Mouse (Mus musculus): ENCODE data around the gene Esrp2. TPM values are rescaled to one million over a fixed set of nuclear protein-coding genes. Genes with fewer than 3 reads are reported as not detected.

The Esrp2 gene
- 0.87 and 1.3 TPM in 2 replicates for polyA plus RNA-seq (2016; fragmentation: Nextera tagmentation; extraction: Ambion mirVana)

DNA sequence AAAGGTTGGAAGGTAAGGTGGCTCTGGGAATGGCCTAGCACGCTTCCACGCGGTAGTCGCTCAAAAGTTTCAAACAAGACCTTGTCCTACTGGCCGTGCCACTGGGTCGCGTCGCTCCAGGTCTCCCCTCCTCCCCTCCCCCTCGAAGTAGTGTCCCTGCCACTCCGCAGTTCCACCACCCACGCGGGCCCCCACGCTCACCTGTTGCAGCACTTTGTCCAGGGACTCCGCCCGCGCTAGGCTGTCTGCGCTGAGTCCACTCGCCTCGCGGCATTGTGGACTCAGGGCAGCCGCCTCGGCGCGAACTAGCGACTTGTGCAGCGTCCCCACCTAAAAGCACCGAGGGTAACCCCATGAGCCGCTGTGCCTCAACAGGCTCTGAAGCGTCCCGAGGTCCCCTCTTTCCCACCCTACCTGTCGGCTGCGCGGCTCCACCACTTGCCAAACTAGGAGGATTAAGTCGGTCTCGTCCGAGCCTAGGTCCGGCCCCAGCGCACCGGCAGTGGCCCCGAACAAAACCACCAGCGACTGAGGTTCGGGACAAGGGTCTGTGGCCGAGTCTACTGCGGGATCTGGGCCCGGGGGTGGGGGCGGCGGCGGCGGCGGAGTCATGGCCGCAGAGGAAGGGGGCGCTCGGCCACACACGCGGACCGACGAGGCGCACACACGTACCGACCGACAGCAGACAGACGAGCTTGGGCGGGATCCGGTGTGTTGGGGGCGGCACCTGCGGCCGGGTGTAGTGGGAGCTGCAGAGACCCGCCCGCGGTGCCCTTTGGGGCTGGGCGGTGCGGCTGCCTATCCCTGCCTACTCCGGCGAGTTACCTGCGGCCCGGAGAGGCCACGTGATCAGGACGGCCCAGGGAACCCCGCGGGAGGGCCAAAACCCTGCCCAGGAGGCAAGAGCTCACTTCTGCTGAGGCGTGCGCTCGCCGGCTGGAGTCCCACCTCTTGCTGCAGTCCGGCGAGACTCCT, at the start of gene Esrp2:
Gene Esrp2, minus strand, starts transcription at position 819 of the 975 bp plus-strand sequence.
- ATAC-seq (ENCODE audit: low FRiP score, low read depth): no peak; the same call in 1 of the 2 replicates
- no peaks in the 10 kb centered on the region for H3K9me3 ChIP-seq
- under 1% methylated on average over 85 of the region's 86 CpGs for WGBS
- H3K4me1 ChIP-seq: peaks cover 30% of the 10 kb centered on the region
- no peak within 1 kb of the TSS for H3K27ac ChIP-seq (replicated peaks)
- peaks cover 15% of the 10 kb centered on the region; the same call in 1 of the 2 replicates for H3K36me3 ChIP-seq
- peak within 1 kb of the TSS; percentile 43 for H3K4me3 ChIP-seq
- peak within 1 kb of the TSS; percentile 65 for H3K4me2 ChIP-seq (replicated peaks)
- H3K9ac ChIP-seq (replicated peaks): peak within 1 kb of the TSS; percentile 37
- H3K27me3 ChIP-seq: peaks cover 77% of the 10 kb centered on the region

GRCm38 (mm10) chr8:106186394-106186793, 49.6 kb upstream of the Esrp2 start:
- 96% methylated on average over 3 of the region's 3 CpGs for WGBS
- no peak for ATAC-seq (ENCODE audit: low FRiP score, low read depth)
- no peak overlapping the region for H3K27ac ChIP-seq (replicated peaks)
- H3K4me3 ChIP-seq: no peak overlapping the region
- H3K9me3 ChIP-seq: no peaks in the 10 kb centered on the region
- no peaks in the 10 kb centered on the region for H3K27me3 ChIP-seq
- H3K9ac ChIP-seq (replicated peaks): no peak overlapping the region
- no peaks in the 10 kb centered on the region for H3K4me1 ChIP-seq
- H3K4me2 ChIP-seq (replicated peaks): no peak overlapping the region
- H3K36me3 ChIP-seq: peaks cover 48% of the 10 kb centered on the region

GRCm38 (mm10) chr8:106185628-106186270, 49.0 kb upstream of the Esrp2 start:
- H3K27me3 ChIP-seq: no peaks in the 10 kb centered on the region
- H3K4me3 ChIP-seq: no peak overlapping the region
- no peaks in the 10 kb centered on the region for H3K9me3 ChIP-seq
- H3K4me2 ChIP-seq (replicated peaks): no peak overlapping the region
- 91% methylated on average over 8 of the region's 8 CpGs for WGBS
- no peak for ATAC-seq (ENCODE audit: low FRiP score, low read depth)
- no peaks in the 10 kb centered on the region for H3K4me1 ChIP-seq
- no peak overlapping the region for H3K9ac ChIP-seq (replicated peaks)
- peaks cover 41% of the 10 kb centered on the region for H3K36me3 ChIP-seq
- H3K27ac ChIP-seq (replicated peaks): no peak overlapping the region

DNA sequence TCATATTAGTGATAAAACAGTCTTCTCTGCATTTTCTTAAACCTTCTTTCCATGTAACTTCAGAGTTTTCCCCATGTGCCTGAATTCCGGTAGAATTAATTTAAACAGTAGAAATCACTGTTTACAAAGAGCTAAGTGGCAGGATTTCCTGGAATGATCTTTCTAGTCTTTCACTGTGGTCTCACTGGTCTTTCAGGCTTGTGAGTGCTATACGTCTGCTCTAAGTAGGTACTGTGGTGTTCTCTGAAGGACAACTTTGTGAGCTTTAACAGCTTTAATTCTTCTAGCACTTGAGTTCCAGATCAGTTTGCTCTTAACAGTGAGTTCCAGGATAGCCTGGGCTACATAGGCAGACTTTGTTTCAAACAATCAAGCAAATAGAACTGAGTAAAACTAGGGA, 41.7 kb upstream of the Esrp2 start:
- Histone ChIP-seq H3K4me2 (replicated peaks) (no peak overlapping the region), H3K4me3 (no peak overlapping the region), H3K27me3 (no peaks in the 10 kb centered on the region), H3K9ac (replicated peaks) (no peak overlapping the region), H3K9me3 (no peaks in the 10 kb centered on the region), H3K36me3 (peaks cover 10% of the 10 kb centered on the region; the same call in 1 of the 2 replicates), H3K27ac (replicated peaks) (no peak overlapping the region), H3K4me1 (peaks cover 13% of the 10 kb centered on the region)
- 90% methylated on average over 2 of the region's 2 CpGs for WGBS
- no peak for ATAC-seq (ENCODE audit: low FRiP score, low read depth)

GRCm38 (mm10) chr8:106177594-106177993, 40.8 kb upstream of the Esrp2 start:
- Histone ChIP-seq H3K4me2 (replicated peaks) (no peak overlapping the region), H3K36me3 (peaks cover 9% of the 10 kb centered on the region; the same call in 1 of the 2 replicates), H3K9me3 (no peaks in the 10 kb centered on the region), H3K4me1 (peaks cover 13% of the 10 kb centered on the region), H3K9ac (replicated peaks) (no peak overlapping the region), H3K27ac (replicated peaks) (no peak overlapping the region), H3K27me3 (no peaks in the 10 kb centered on the region), H3K4me3 (no peak overlapping the region)
- ATAC-seq (ENCODE audit: low FRiP score, low read depth): no peak
- 89% methylated on average over 1 of the region's 1 CpGs for WGBS

GRCm38 (mm10) chr8:106176891-106177290, 40.1 kb upstream of the Esrp2 start:
- H3K4me1 ChIP-seq: peaks cover 13% of the 10 kb centered on the region
- H3K4me3 ChIP-seq: no peak overlapping the region
- no peak overlapping the region for H3K4me2 ChIP-seq (replicated peaks)
- no peak overlapping the region for H3K9ac ChIP-seq (replicated peaks)
- WGBS: 15% methylated on average over 1 of the region's 1 CpGs
- ATAC-seq (ENCODE audit: low FRiP score, low read depth): no peak
- no peaks in the 10 kb centered on the region for H3K9me3 ChIP-seq
- no peaks in the 10 kb centered on the region for H3K27me3 ChIP-seq
- H3K36me3 ChIP-seq: peaks cover 9% of the 10 kb centered on the region; the same call in 1 of the 2 replicates
- no peak overlapping the region for H3K27ac ChIP-seq (replicated peaks)

DNA sequence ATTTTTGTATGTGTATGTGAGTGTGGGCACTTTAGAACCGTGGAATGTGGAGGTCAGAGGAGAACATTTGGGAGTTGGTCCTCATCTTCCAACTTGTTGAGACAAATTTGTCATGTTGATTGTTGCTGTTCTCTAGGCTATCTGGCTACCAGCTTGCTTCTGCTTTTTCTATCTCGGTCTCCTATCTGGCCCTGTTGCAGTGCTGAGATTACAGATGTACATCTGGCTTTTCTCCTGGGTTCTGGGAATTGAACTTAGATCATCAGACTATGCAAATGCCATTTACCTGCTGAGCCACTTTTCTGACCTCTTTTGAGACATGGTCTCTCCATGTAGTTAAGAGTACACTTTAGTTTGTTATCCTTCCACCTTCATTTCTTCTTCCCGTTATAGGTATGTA, 36.8 kb upstream of the Esrp2 start:
- no peaks in the 10 kb centered on the region for H3K9me3 ChIP-seq
- no peaks in the 10 kb centered on the region for H3K27me3 ChIP-seq
- ATAC-seq (ENCODE audit: low FRiP score, low read depth): no peak
- no peak overlapping the region for H3K4me3 ChIP-seq
- H3K9ac ChIP-seq (replicated peaks): no peak overlapping the region
- H3K36me3 ChIP-seq: no peaks in the 10 kb centered on the region
- no peak overlapping the region for H3K4me2 ChIP-seq (replicated peaks)
- H3K4me1 ChIP-seq: peaks cover 19% of the 10 kb centered on the region
- no peak overlapping the region for H3K27ac ChIP-seq (replicated peaks)
- WGBS: 95% methylated on average over 3 of the region's 3 CpGs

GRCm38 (mm10) chr8:106169934-106170480, 33.2 kb upstream of the Esrp2 start:
- Histone ChIP-seq H3K9me3 (no peaks in the 10 kb centered on the region), H3K9ac (replicated peaks) (peak overlapping the region; percentile 87), H3K4me1 (peaks cover 10% of the 10 kb centered on the region), H3K27me3 (no peaks in the 10 kb centered on the region), H3K36me3 (no peaks in the 10 kb centered on the region), H3K27ac (replicated peaks) (no peak overlapping the region), H3K4me3 (peak overlapping the region; percentile 91), H3K4me2 (replicated peaks) (peak overlapping the region; percentile 85)
- WGBS: 46% methylated on average over 6 of the region's 6 CpGs
- ATAC-seq (ENCODE audit: low FRiP score, low read depth): no peak

DNA sequence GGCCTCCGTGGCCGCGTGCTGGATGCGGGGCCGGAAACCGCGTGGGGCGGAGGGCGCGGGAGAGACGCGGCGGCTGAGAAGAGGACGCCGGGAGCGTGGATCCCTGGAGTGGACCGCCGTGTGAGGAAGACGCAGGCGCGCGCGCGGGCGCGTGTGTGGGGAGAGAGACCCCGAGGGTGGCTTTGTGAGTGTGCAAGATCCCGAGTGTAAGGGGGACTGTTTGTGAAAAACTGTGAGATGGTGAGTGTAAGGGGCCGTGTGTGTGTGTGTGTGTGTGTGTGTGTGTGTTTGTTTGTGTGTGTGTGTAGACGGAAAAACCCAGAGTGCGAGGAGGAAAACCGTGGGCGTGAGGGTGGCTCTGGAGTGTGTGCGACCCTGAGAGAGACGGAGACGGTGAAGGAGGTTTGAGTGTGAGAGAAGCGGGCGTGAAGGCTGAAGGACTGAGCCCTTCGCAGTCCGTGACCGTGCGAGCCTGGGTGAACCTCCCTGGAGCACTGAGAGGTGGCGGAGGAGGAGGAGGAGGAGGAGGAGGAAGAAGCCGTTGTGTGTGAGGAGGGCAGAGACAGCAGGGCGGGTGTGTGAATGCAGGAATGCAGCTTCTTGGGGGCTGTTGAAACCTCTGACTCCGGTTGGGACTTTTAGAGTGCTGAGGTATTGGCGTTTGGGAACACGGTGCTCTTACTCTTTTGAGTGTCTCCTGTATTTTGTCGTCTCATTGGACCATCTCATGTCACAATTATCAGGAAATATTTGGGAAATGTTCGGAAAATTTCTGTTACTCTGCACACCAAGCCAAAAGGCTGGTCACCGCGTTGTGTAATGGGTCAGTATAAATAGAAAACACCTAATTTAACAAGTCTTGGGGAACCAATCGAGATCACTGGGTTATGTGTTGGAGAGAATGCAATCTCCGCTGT, 32.5 kb upstream of the Esrp2 start:
- Histone ChIP-seq H3K4me3 (peak overlapping the region; percentile 91), H3K9me3 (no peaks in the 10 kb centered on the region), H3K27me3 (no peaks in the 10 kb centered on the region), H3K4me1 (peaks cover 10% of the 10 kb centered on the region), H3K4me2 (replicated peaks) (peak overlapping the region; percentile 85), H3K27ac (replicated peaks) (peak overlapping the region; percentile 87), H3K36me3 (peaks cover 3% of the 10 kb centered on the region; the same call in 1 of the 2 replicates), H3K9ac (replicated peaks) (peak overlapping the region; percentile 87)
- WGBS: 3% methylated on average over 51 of the region's 54 CpGs
- ATAC-seq (ENCODE audit: low FRiP score, low read depth): peak; percentile 64

DNA sequence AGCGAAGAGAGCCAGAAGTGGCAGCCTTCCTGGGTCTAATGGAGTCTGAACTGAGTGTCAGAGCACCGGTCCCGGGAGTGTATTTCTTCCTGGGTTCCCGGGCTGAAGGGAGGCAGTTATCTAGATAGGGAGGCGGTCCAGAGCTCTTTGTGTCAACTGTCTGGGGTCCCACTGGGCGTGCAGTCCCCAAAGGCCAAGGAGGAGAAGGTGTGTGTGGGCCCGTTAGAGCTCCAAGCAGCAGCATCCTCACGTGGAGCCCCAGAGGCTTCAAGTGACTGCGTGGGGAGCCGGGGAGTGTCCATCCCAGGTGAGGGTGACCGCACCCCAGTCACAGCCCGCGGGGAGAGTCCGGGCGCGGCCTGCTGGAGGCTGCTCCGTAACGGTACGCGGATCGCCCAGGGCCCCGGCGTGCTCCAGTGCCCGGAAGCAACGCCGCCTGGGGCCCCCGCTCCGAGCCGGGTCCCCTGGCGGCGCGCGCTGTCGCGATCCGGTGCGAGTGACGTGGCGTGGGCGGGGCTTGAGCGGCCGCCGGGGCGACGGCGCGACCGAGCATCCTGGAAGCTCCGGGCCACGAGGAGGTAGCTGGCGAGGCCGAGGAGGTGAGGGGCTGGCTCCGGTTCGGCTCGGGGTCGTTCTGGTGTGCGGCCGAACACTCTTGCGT, 31.7 kb upstream of the Esrp2 start, which contains the start of gene Slc7a6:
Gene Slc7a6, plus strand, starts transcription at position 502 of the 661 bp plus-strand sequence.
- Histone ChIP-seq H3K4me2 (replicated peaks) (peak within 1 kb of the TSS; percentile 85), H3K4me1 (peaks cover 10% of the 10 kb centered on the region), H3K27ac (replicated peaks) (peak within 1 kb of the TSS; percentile 87), H3K9me3 (no peaks in the 10 kb centered on the region), H3K9ac (replicated peaks) (peak within 1 kb of the TSS; percentile 87), H3K27me3 (no peaks in the 10 kb centered on the region), H3K36me3 (peaks cover 11% of the 10 kb centered on the region), H3K4me3 (peak within 1 kb of the TSS; percentile 91)
- peak; percentile 90 for ATAC-seq (ENCODE audit: low FRiP score, low read depth)
- WGBS: 1% methylated on average over 59 of the region's 59 CpGs

DNA sequence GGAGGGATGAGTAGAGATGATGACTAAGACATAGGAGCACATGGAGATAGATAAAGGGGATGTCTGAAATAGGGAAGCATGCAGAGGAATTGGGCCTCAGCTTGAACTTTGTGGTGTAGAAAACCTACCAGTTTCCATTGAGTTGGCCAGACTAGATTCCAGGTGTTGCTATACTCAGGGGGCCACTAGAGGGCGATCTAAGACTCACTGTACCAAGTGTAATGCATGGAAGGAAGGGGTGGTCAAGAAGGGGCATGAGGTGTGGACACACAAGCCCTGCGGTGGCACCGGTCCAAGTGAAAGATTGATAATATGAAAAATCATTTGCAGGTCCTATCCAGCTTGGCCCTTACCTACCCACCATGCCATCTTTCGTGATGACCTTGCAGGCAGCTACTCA, 28.7 kb upstream of the Esrp2 start:
- Histone ChIP-seq H3K27ac (replicated peaks) (no peak overlapping the region), H3K9ac (replicated peaks) (no peak overlapping the region), H3K4me2 (replicated peaks) (no peak overlapping the region), H3K4me3 (no peak overlapping the region), H3K4me1 (peaks cover 10% of the 10 kb centered on the region), H3K36me3 (peaks cover 41% of the 10 kb centered on the region), H3K9me3 (no peaks in the 10 kb centered on the region), H3K27me3 (no peaks in the 10 kb centered on the region)
- no peak for ATAC-seq (ENCODE audit: low FRiP score, low read depth)
- 51% methylated on average over 4 of the region's 4 CpGs for WGBS
